Mouse (Mus musculus) neural tube, embryonic 14.5 days (tissue): ENCODE data around the gene Chn1. TPM values are rescaled to one million over a fixed set of nuclear protein-coding genes. Genes with fewer than 3 reads are reported as not detected.

Source experiments
- ATAC-seq: fragments of 200-750 bp; cut with Nextera tagmentation; 2 replicates; pipeline ENCODE4 v1.8.0; 2017; ENCODE audit warnings: low read depth, mild to moderate bottlenecking, moderate TSS enrichment, moderate library complexity
- H3K27ac ChIP-seq: fragments of 300-500 bp; sonication (generic); 2 replicates; pipeline ENCODE4 v1.5.1; 2014; ENCODE audit warnings: low read depth, mild to moderate bottlenecking, control low read depth, low read length, moderate library complexity, mixed read lengths
- H3K27me3 ChIP-seq: fragments of 300-500 bp; sonication (generic); 2 replicates; pipeline ENCODE4 v1.6.1; 2014; ENCODE audit warnings: low read length; ENCODE audit not compliant: control insufficient read depth, insufficient read depth
- H3K36me3 ChIP-seq: fragments of 300-500 bp; sonication (generic); 2 replicates; pipeline ENCODE4 v1.6.1; 2014; ENCODE audit warnings: low read length, mixed read lengths; ENCODE audit not compliant: control insufficient read depth, insufficient read depth
- H3K4me1 ChIP-seq: fragments of 300-500 bp; sonication (generic); 2 replicates; pipeline ENCODE4 v1.6.1; 2014; ENCODE audit warnings: low read length; ENCODE audit not compliant: control insufficient read depth, insufficient read depth
- H3K4me2 ChIP-seq: fragments of 300-500 bp; sonication (generic); 2 replicates; pipeline ENCODE4 v1.6.1; 2014; ENCODE audit warnings: mild to moderate bottlenecking, low read depth, low read length, control low read depth
- H3K4me3 ChIP-seq: fragments of 300-500 bp; sonication (generic); 2 replicates; pipeline ENCODE4 v1.5.1; 2014; ENCODE audit warnings: low read depth, low read length, control low read depth, mixed read lengths
- H3K9ac ChIP-seq: fragments of 300-500 bp; sonication (generic); replicated peaks from 2 replicates; pipeline ENCODE4 v1.6.1; 2014; ENCODE audit warnings: low read depth, mild to moderate bottlenecking, control low read depth, low read length, mixed read lengths
- H3K9me3 ChIP-seq: fragments of 300-500 bp; sonication (generic); 2 replicates; pipeline ENCODE4 v1.6.1; 2016; ENCODE audit warnings: low read length; ENCODE audit not compliant: control insufficient read depth
- WGBS: fragments of 180-500 bp; shearing (Covaris S2); extraction: QIAGEN DNeasy Blood & Tissue Kit; methylation state at CpG from one replicate; pipeline ENCODE4 v1.1.7; 2014; 5-methylcytosine and 5-hydroxymethylcytosine counted together
- polyA plus RNA-seq: library from polyadenylated mRNA; unstranded; fragments of >200 nt; fragmentation: Nextera tagmentation; extraction: Ambion mirVana; gene quantifications from 2 replicates; pipeline ENCODE4 v1.2.1, GENCODE M21; 2014

Gene Chn1
- polyA plus RNA-seq, 1 experiment from 2014 or later = 124 TPM

GRCm38 (mm10) chr2:73659041-73659440, 116.1 kb downstream of the Chn1 start:
- H3K4me1 ChIP-seq = peaks cover 18% of the 10 kb centered on the region
- no peaks in the 10 kb centered on the region for H3K36me3 ChIP-seq
- H3K4me2 ChIP-seq = 0 out of 2 replicates have a peak overlapping the region, but pooled peaks have one; percentile 43
- WGBS = 56% methylated on average over 8 of the region's 8 CpGs
- no peak overlapping the region for H3K9ac ChIP-seq
- no peak overlapping the region for H3K4me3 ChIP-seq
- ATAC-seq = no peak
- no peaks in the 10 kb centered on the region for H3K9me3 ChIP-seq
- H3K27ac ChIP-seq = no peak overlapping the region
- no peaks in the 10 kb centered on the region for H3K27me3 ChIP-seq

GRCm38 (mm10) chr2:73657961-73658360, 117.2 kb downstream of the Chn1 start:
- Histone ChIP-seq H3K4me1 (peaks cover 18% of the 10 kb centered on the region), H3K9me3 (no peaks in the 10 kb centered on the region), H3K4me2 (no peak overlapping the region), H3K27me3 (no peaks in the 10 kb centered on the region), H3K27ac (no peak overlapping the region), H3K9ac (no peak overlapping the region), H3K4me3 (no peak overlapping the region), H3K36me3 (no peaks in the 10 kb centered on the region)
- 87% methylated on average over 3 of the region's 3 CpGs for WGBS
- ATAC-seq = no peak

DNA sequence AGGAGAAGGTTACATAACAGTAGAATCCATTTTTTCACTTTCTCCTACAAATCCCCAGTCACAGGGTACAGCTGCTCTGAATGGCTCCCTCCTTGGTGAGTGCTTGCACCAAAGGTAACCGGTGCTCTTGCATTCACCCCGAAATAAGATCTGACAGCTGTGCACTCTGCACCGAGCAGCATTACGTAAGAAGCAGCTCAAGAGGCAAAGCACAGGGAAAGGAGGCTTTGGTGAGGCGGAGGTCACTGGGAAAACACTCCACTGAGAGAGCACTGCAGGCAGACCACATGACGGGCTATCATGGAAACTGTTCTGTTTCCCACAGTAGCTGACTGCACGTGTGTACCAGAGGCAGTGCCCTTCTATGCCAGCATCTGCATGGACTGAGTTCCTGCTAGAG, 118.0 kb downstream of the Chn1 start:
- H3K27me3 ChIP-seq = no peaks in the 10 kb centered on the region
- no peak for ATAC-seq
- H3K27ac ChIP-seq = no peak overlapping the region; the same call in 1 of the 2 replicates
- H3K9me3 ChIP-seq = no peaks in the 10 kb centered on the region
- no peak overlapping the region for H3K4me3 ChIP-seq
- H3K4me2 ChIP-seq = no peak overlapping the region
- H3K9ac ChIP-seq = no peak overlapping the region
- 64% methylated on average over 7 of the region's 7 CpGs for WGBS
- H3K4me1 ChIP-seq = peaks cover 18% of the 10 kb centered on the region
- H3K36me3 ChIP-seq = no peaks in the 10 kb centered on the region

- no peak overlapping the region for H3K4me2 ChIP-seq
- no peaks in the 10 kb centered on the region for H3K9me3 ChIP-seq
- no peak overlapping the region for H3K9ac ChIP-seq
- WGBS = 82% methylated on average over 4 of the region's 4 CpGs
- peaks cover 18% of the 10 kb centered on the region for H3K4me1 ChIP-seq
- no peaks in the 10 kb centered on the region for H3K36me3 ChIP-seq
- no peaks in the 10 kb centered on the region for H3K27me3 ChIP-seq
- H3K27ac ChIP-seq = no peak overlapping the region
- ATAC-seq = no peak
- H3K4me3 ChIP-seq = no peak overlapping the region
Measured at GRCm38 (mm10) chr2:73655663-73656062, 119.5 kb downstream of the Chn1 start.

- Histone ChIP-seq H3K36me3 (no peaks in the 10 kb centered on the region), H3K4me1 (peaks cover 13% of the 10 kb centered on the region), H3K4me3 (no peak overlapping the region), H3K9me3 (no peaks in the 10 kb centered on the region), H3K4me2 (no peak overlapping the region), H3K27me3 (no peaks in the 10 kb centered on the region), H3K9ac (no peak overlapping the region), H3K27ac (no peak overlapping the region)
- WGBS = 74% methylated on average over 1 of the region's 1 CpGs
- ATAC-seq = no peak
Measured at GRCm38 (mm10) chr2:73654892-73655243, 120.3 kb downstream of the Chn1 start.

- H3K27me3 ChIP-seq = no peaks in the 10 kb centered on the region
- no peaks in the 10 kb centered on the region for H3K9me3 ChIP-seq
- H3K4me1 ChIP-seq = peaks cover 7% of the 10 kb centered on the region
- H3K4me3 ChIP-seq = no peak overlapping the region
- ATAC-seq = no peak
- no peaks in the 10 kb centered on the region for H3K36me3 ChIP-seq
- no peak overlapping the region for H3K27ac ChIP-seq
- no peak overlapping the region for H3K4me2 ChIP-seq
- no peak overlapping the region for H3K9ac ChIP-seq
- WGBS = 86% methylated on average over 4 of the region's 4 CpGs
Measured at GRCm38 (mm10) chr2:73654059-73654891, 120.9 kb downstream of the Chn1 start.

- ATAC-seq = no peak
- WGBS = 91% methylated on average over 6 of the region's 6 CpGs
- H3K4me3 ChIP-seq = no peak overlapping the region
- no peak overlapping the region for H3K4me2 ChIP-seq
- H3K27me3 ChIP-seq = no peaks in the 10 kb centered on the region
- H3K9ac ChIP-seq = no peak overlapping the region
- H3K36me3 ChIP-seq = no peaks in the 10 kb centered on the region
- H3K9me3 ChIP-seq = no peaks in the 10 kb centered on the region
- H3K4me1 ChIP-seq = no peaks in the 10 kb centered on the region
- no peak overlapping the region for H3K27ac ChIP-seq
Measured at GRCm38 (mm10) chr2:73637688-73638087, 137.5 kb downstream of the Chn1 start.

DNA sequence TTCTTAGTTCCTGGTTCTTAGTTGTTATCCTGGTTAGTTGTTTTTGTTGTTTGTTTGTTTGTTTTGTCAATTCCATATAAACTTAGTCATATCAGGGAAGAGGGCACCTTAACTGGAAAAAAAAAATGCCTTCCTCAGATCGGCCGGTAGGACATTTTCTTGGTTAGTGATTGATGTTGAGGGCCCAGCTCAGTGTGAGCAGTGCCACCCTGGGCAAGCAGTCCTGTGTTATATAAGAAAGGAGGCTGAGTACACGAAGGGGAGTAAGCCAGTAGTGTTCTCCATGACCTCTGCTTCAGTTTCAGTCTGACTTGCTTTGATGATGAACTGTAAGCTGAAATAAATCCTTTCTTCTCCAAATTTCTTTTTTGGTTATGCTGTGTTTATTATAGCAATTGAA, 138.8 kb downstream of the Chn1 start:
- WGBS = 87% methylated on average over 3 of the region's 3 CpGs
- Histone ChIP-seq H3K9me3 (no peaks in the 10 kb centered on the region), H3K4me1 (no peaks in the 10 kb centered on the region), H3K27me3 (no peaks in the 10 kb centered on the region), H3K4me3 (no peak overlapping the region), H3K36me3 (no peaks in the 10 kb centered on the region), H3K4me2 (no peak overlapping the region), H3K27ac (no peak overlapping the region), H3K9ac (no peak overlapping the region)
- ATAC-seq = no peak

DNA sequence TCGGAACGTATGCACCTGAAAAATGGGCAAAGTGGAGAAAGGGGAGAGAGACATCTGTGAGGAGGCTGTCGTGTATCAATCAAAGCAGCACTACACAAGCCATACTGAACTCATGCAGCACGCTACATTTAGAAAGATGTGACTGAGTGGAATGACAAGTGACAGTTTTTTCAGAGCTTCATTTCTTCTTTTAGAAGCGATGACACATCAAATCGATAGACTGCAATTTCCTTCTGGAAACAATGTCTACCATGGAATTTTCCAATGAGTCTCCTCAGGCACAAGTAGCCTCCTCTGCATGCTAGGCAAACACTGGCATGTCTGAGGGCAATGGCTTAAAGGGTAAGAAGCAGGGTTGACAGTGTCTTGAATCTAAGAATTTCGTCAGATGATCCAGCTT, 143.3 kb downstream of the Chn1 start:
- Histone ChIP-seq H3K27me3 (no peaks in the 10 kb centered on the region), H3K9ac (no peak overlapping the region), H3K4me2 (no peak overlapping the region), H3K4me3 (no peak overlapping the region), H3K4me1 (no peaks in the 10 kb centered on the region), H3K36me3 (0 out of 2 replicates have a peak, but pooled peaks cover 4% of the 10 kb centered on the region), H3K9me3 (no peaks in the 10 kb centered on the region), H3K27ac (no peak overlapping the region)
- 94% methylated on average over 7 of the region's 7 CpGs for WGBS
- ATAC-seq = no peak
